In genomic region chr7:90444206-90444605, GRCm38 (mm10) we compare ENCODE assay signal across 8 mouse cellular contexts. TPM values are rescaled to one million over a fixed set of nuclear protein-coding genes. Genes with fewer than 3 reads are reported as not detected.
DNase-seq lines count a peak whose midpoint lies in the region; ATAC-seq and TF ChIP-seq lines count a peak whose summit lies in the region.

No protein-coding gene starts in this region.

- no peak for ATAC-seq in embryonic facial prominence, embryonic 13.5 days (ENCODE audit: insufficient number of reproducible peaks, insufficient read depth, low FRiP score, low TSS enrichment, low read depth)
- ATAC-seq in intestine, embryonic 15.5 days: no peak

- peak overlapping the region; percentile 98 for H3ac ChIP-seq in myocyte (ENCODE audit: control insufficient read depth, insufficient read length)

- 0% methylated on average over 6 of the region's 6 CpGs for WGBS in embryonic facial prominence, embryonic 13.5 days
- under 1% methylated on average over 6 of the region's 6 CpGs for WGBS in intestine, embryonic 15.5 days

- DNase-seq in adrenal gland, adult 2 months: peak; percentile 33
- no peak for DNase-seq in adrenal gland, postnatal 14 days
- DNase-seq in 3T3-L1 (ENCODE audit: low read depth, low spot score): peak; percentile 42
- DNase-seq in urinary bladder, postnatal 4 days (ENCODE audit: low spot score in 2 of 2): no peak
- DNase-seq in thymus, postnatal 25 days: no peak

- no peak for TF ChIP-seq POLR2A in myocyte (IDR thresholded peaks at IDR 0.05; ENCODE audit: insufficient read length, low read depth)

- H3K36me3 ChIP-seq in embryonic facial prominence, embryonic 13.5 days: peaks cover 5% of the 10 kb centered on the region; the same call in 1 of the 2 replicates
- H3K36me3 ChIP-seq in intestine, embryonic 15.5 days: no peaks in the 10 kb centered on the region
- peaks cover 35% of the 10 kb centered on the region for H3K36me3 ChIP-seq in myocyte (ENCODE audit: control insufficient read depth, insufficient read depth)

- no peaks in the 10 kb centered on the region for H3K27me3 ChIP-seq in embryonic facial prominence, embryonic 13.5 days
- H3K27me3 ChIP-seq in intestine, embryonic 15.5 days (replicated peaks): no peaks in the 10 kb centered on the region
- no peaks in the 10 kb centered on the region for H3K27me3 ChIP-seq in myocyte (ENCODE audit: control insufficient read depth, insufficient read depth, insufficient read length)

- peaks cover 5% of the 10 kb centered on the region; the same call in 1 of the 2 replicates for H3K4me1 ChIP-seq in embryonic facial prominence, embryonic 13.5 days
- H3K4me1 ChIP-seq in intestine, embryonic 15.5 days (replicated peaks): no peaks in the 10 kb centered on the region

- H3K27ac ChIP-seq in embryonic facial prominence, embryonic 13.5 days: no peak overlapping the region
- no peak overlapping the region for H3K27ac ChIP-seq in intestine, embryonic 15.5 days

- peak overlapping the region; percentile 96 for H3K4me2 ChIP-seq in embryonic facial prominence, embryonic 13.5 days
- peak overlapping the region; percentile 65 for H3K4me2 ChIP-seq in intestine, embryonic 15.5 days (replicated peaks)
- H3K4me2 ChIP-seq in myocyte (ENCODE audit: low read depth): peak overlapping the region; percentile 91

- no peaks in the 10 kb centered on the region for H3K9me3 ChIP-seq in embryonic facial prominence, embryonic 13.5 days
- no peaks in the 10 kb centered on the region for H3K9me3 ChIP-seq in intestine, embryonic 15.5 days

- H3K79me2 ChIP-seq in myocyte (ENCODE audit: control insufficient read depth, insufficient read depth): peaks cover 53% of the 10 kb centered on the region

- H3K9ac ChIP-seq in embryonic facial prominence, embryonic 13.5 days: peak overlapping the region; percentile 100
- H3K9ac ChIP-seq in intestine, embryonic 15.5 days: peak overlapping the region; percentile 99

- H3K4me3 ChIP-seq in embryonic facial prominence, embryonic 13.5 days: peak overlapping the region; percentile 99
- peak overlapping the region; percentile 96 for H3K4me3 ChIP-seq in intestine, embryonic 15.5 days (replicated peaks)
- H3K4me3 ChIP-seq in myocyte: peak overlapping the region; percentile 81

TF ChIP-seq in myocyte, 11 proteins besides CTCF, POLR2A, EP300 and RAD21:
- TF ChIP-seq E2F4 (IDR thresholded peaks at IDR 0.05; ENCODE audit: insufficient read depth) (no peak), CEBPB (IDR thresholded peaks at IDR 0.05; ENCODE audit: insufficient read depth, poor library complexity, severe bottlenecking) (no peak), TCF3 (IDR thresholded peaks at IDR 0.05; ENCODE audit: insufficient read length, low read depth) (no peak), POLR2AphosphoS2 (IDR thresholded peaks at IDR 0.05; ENCODE audit: insufficient read length, low read depth) (no peak), MYOG (IDR thresholded peaks at IDR 0.05; ENCODE audit: control insufficient read depth in 1 of 3, insufficient read depth in 1 of 3, insufficient read length in 2 of 3, low read depth in 2 of 3) (no peak), REST (IDR thresholded peaks at IDR 0.05; ENCODE audit: insufficient read depth, insufficient read length) (no peak), SRF (IDR thresholded peaks at IDR 0.05; ENCODE audit: control insufficient read depth, insufficient read length, low read depth) (no peak), MAX (IDR thresholded peaks at IDR 0.05; ENCODE audit: low read depth) (no peak), USF1 (IDR thresholded peaks at IDR 0.05; ENCODE audit: low read depth) (no peak), MYOD1 (IDR thresholded peaks at IDR 0.05; ENCODE audit: control insufficient read depth in 1 of 3, insufficient read length in 2 of 3, low read depth in 2 of 3) (no peak), TCF12 (IDR thresholded peaks at IDR 0.05; ENCODE audit: insufficient read depth, poor library complexity, severe bottlenecking) (no peak)
TF ChIP-seq in myocyte: peak in this region for 0.

RNA-seq across cellular contexts. Expression of gene Crebzf, which starts 1.7 kb away (rescaled TPM):
- total RNA-seq in adrenal gland, adult 2 months (2021): 10 to 100 TPM; 57.5 to 66.2 TPM
- 104 and 127 TPM in 2 replicates for polyA plus RNA-seq in adrenal gland, adult 2 months (2012; rRNA removed)
- 64.3 and 77.7 TPM in 2 replicates for total RNA-seq in adrenal gland, postnatal 14 days (2021)
- polyA plus RNA-seq in embryonic facial prominence, embryonic 13.5 days (2015; fragmentation: Nextera tagmentation; extraction: Ambion mirVana): 42.8 and 43.3 TPM in 2 replicates
- 26.2 and 35.0 TPM in 2 replicates for polyA plus RNA-seq in intestine, embryonic 15.5 days (2015; fragmentation: Nextera tagmentation; extraction: Ambion mirVana)
- 18.0 TPM for polyA plus RNA-seq in myocyte (2012; fragmentation: generic; extraction: Trizol)

RNA-seq across cellular contexts. Expression of gene Tmem126a, which starts 12.8 kb away (rescaled TPM):
- total RNA-seq in adrenal gland, adult 2 months (2021): 10 to 100 TPM; 56.6 to 73.4 TPM
- polyA plus RNA-seq in adrenal gland, adult 2 months (2012; rRNA removed): 5.4 and 7.0 TPM in 2 replicates
- 66.4 and 68.2 TPM in 2 replicates for total RNA-seq in adrenal gland, postnatal 14 days (2021)
- 112 and 116 TPM in 2 replicates for polyA plus RNA-seq in embryonic facial prominence, embryonic 13.5 days (2015; fragmentation: Nextera tagmentation; extraction: Ambion mirVana)
- polyA plus RNA-seq in intestine, embryonic 15.5 days (2015; fragmentation: Nextera tagmentation; extraction: Ambion mirVana): 137 and 140 TPM in 2 replicates
- polyA plus RNA-seq in myocyte (2012; fragmentation: generic; extraction: Trizol): 119 TPM

RNA-seq across cellular contexts. Expression of gene Ccdc89, which starts 17.8 kb away (rescaled TPM):
- under 1 TPM; 0.14 to 0.76 TPM for total RNA-seq in adrenal gland, adult 2 months (2021)
- polyA plus RNA-seq in adrenal gland, adult 2 months (2012; rRNA removed): 0.06 TPM in 1 of 2 replicates, not detected in the other
- total RNA-seq in adrenal gland, postnatal 14 days (2021): 0.37 and 0.68 TPM in 2 replicates
- polyA plus RNA-seq in embryonic facial prominence, embryonic 13.5 days (2015; fragmentation: Nextera tagmentation; extraction: Ambion mirVana): 1.9 and 2.5 TPM in 2 replicates
- 0.48 and 0.85 TPM in 2 replicates for polyA plus RNA-seq in intestine, embryonic 15.5 days (2015; fragmentation: Nextera tagmentation; extraction: Ambion mirVana)
- 0.07 TPM for polyA plus RNA-seq in myocyte (2012; fragmentation: generic; extraction: Trizol)

RNA-seq across cellular contexts. Expression of gene Tmem126b, which starts 31.6 kb away (rescaled TPM):
- 10 to 100 TPM; 19.3 to 25.7 TPM for total RNA-seq in adrenal gland, adult 2 months (2021)
- 3.2 and 3.5 TPM in 2 replicates for polyA plus RNA-seq in adrenal gland, adult 2 months (2012; rRNA removed)
- total RNA-seq in adrenal gland, postnatal 14 days (2021): 20.6 and 21.4 TPM in 2 replicates
- polyA plus RNA-seq in embryonic facial prominence, embryonic 13.5 days (2015; fragmentation: Nextera tagmentation; extraction: Ambion mirVana): 41.1 and 42.0 TPM in 2 replicates
- polyA plus RNA-seq in intestine, embryonic 15.5 days (2015; fragmentation: Nextera tagmentation; extraction: Ambion mirVana): 34.5 and 34.6 TPM in 2 replicates
- 6.7 TPM for polyA plus RNA-seq in myocyte (2012; fragmentation: generic; extraction: Trizol)

RNA-seq across cellular contexts. Expression of gene Dlg2, which starts 32.3 kb away (rescaled TPM):
- total RNA-seq in adrenal gland, adult 2 months (2021): 10 to 100 TPM; 84.3 to 91.7 TPM
- polyA plus RNA-seq in adrenal gland, adult 2 months (2012; rRNA removed): 15.3 and 23.8 TPM in 2 replicates
- 52.8 and 71.9 TPM in 2 replicates for total RNA-seq in adrenal gland, postnatal 14 days (2021)
- 13.3 and 15.5 TPM in 2 replicates for polyA plus RNA-seq in embryonic facial prominence, embryonic 13.5 days (2015; fragmentation: Nextera tagmentation; extraction: Ambion mirVana)
- 4.7 and 4.8 TPM in 2 replicates for polyA plus RNA-seq in intestine, embryonic 15.5 days (2015; fragmentation: Nextera tagmentation; extraction: Ambion mirVana)
- polyA plus RNA-seq in myocyte (2012; fragmentation: generic; extraction: Trizol): 0.65 TPM

Comparison
In these comparisons a context has a peak if more than half of its experiments do, and no peak if none do; other contexts are left out.
1. DNase-seq: peak in adrenal gland, adult 2 months (single experiment) and 3T3-L1 (single experiment); none in adrenal gland, postnatal 14 days (single experiment), urinary bladder, postnatal 4 days (0 of 2) and thymus, postnatal 25 days (single experiment).
2. RNA of gene Tmem126a, which starts 12.8 kb away (polyA plus RNA-seq): 137 to 140 TPM in intestine, embryonic 15.5 days, 119 TPM in myocyte (single experiment) and 112 to 116 TPM in embryonic facial prominence, embryonic 13.5 days; 5.4 to 7.0 TPM in adrenal gland, adult 2 months; every median in the first group is over 10 times any median in the second.
3. Peak in every context shown above with its lines, with median percentiles within 50 percentile points of each other: H3K4me2 ChIP-seq and H3K4me3 ChIP-seq.